Mouse (Mus musculus) thymus, adult 2 months (tissue): ENCODE data around the gene Olfr1381. TPM values are rescaled to one million over a fixed set of nuclear protein-coding genes. Genes with fewer than 3 reads are reported as not detected.
"Not testable (repeated sequence)": the region's sequence is repeated elsewhere in the genome, so short reads cannot be mapped to it uniquely, and the experiment has no call there.

ENCODE experiments used
- DNase-seq: peaks from one replicate; pipeline ENCODE4 v3.0.0; 2021
- H3K27ac ChIP-seq: fragments of 200-500 bp; 2 replicates; pipeline ENCODE4 v1.5.1; 2012; ENCODE audit warnings: low read length, control low read depth; ENCODE audit not compliant: control insufficient read depth, insufficient read depth
- H3K27me3 ChIP-seq: fragments of 200-500 bp; 2 replicates; pipeline ENCODE4 v1.6.1; 2012; ENCODE audit warnings: mild to moderate bottlenecking, low read length, moderate library complexity, mixed read lengths; ENCODE audit not compliant: control insufficient read depth, insufficient read depth
- H3K36me3 ChIP-seq: fragments of 200-500 bp; 2 replicates; pipeline ENCODE4 v1.6.1; 2012; ENCODE audit warnings: mild to moderate bottlenecking, low read length, moderate library complexity; ENCODE audit not compliant: control insufficient read depth, insufficient read depth
- H3K4me1 ChIP-seq: fragments of 200-500 bp; replicated peaks from 2 replicates; pipeline ENCODE4 v1.6.1; 2012; ENCODE audit warnings: low read length; ENCODE audit not compliant: control insufficient read depth, insufficient read depth
- H3K4me3 ChIP-seq: fragments of 200-500 bp; 2 replicates; pipeline ENCODE4 v1.5.1; 2012; ENCODE audit warnings: mild to moderate bottlenecking, low read length, control low read depth, moderate library complexity; ENCODE audit not compliant: control insufficient read depth, insufficient read depth
- CTCF ChIP-seq: fragments of 200-500 bp; IDR thresholded peaks from 2 replicates; pipeline ENCODE4 v1.5.1; 2012; ENCODE audit warnings: mild to moderate bottlenecking, control low read depth, low read length, moderate library complexity, borderline replicate concordance; ENCODE audit not compliant: control insufficient read depth, poor library complexity, insufficient read depth; ENCODE audit errors: extremely low read depth
- POLR2A ChIP-seq: fragments of 200-500 bp; IDR thresholded peaks from 2 replicates; pipeline ENCODE4 v1.6.1; 2012; ENCODE audit warnings: mild to moderate bottlenecking, low read length, control low read depth, moderate library complexity; ENCODE audit not compliant: control insufficient read depth, poor library complexity, insufficient read depth; ENCODE audit errors: extremely low read depth
- WGBS: fragments of 180-500 bp; shearing (Covaris S2); methylation state at CpG from one replicate; pipeline ENCODE4 v1.1.7; 2018; 5-methylcytosine and 5-hydroxymethylcytosine counted together
- polyA plus RNA-seq: library from polyadenylated mRNA; depleted of rRNA; stranded (reverse); fragments of >200 nt; gene quantifications from 2 replicates; pipeline ENCODE4 v1.2.3, GENCODE M21; 2012; rRNA removed

Olfr1381 gene
- not detected in 2 replicates for polyA plus RNA-seq

GRCm38 (mm10) chr11:49543149-49543548 is at the start of gene Olfr1381:
Gene Olfr1381, plus strand, starts transcription at chr11:49543449.
- H3K4me3 ChIP-seq, H3K36me3 ChIP-seq, H3K27ac ChIP-seq, H3K4me1 ChIP-seq, DNase-seq, H3K27me3 ChIP-seq: not testable (repeated sequence)
- 85% methylated on average over 3 of the region's 3 CpGs for WGBS

- no peaks in the 10 kb centered on the region for H3K27me3 ChIP-seq
- no peaks in the 10 kb centered on the region for H3K36me3 ChIP-seq
- WGBS: 69% methylated on average over 5 of the region's 5 CpGs
- DNase-seq: no peak
- no peak overlapping the region for H3K27ac ChIP-seq
- no peaks in the 10 kb centered on the region for H3K4me1 ChIP-seq
- no peak for TF ChIP-seq CTCF
- H3K4me3 ChIP-seq: no peak overlapping the region
Measured at GRCm38 (mm10) chr11:49518086-49518485, 25.2 kb upstream of the Olfr1381 start.

DNA sequence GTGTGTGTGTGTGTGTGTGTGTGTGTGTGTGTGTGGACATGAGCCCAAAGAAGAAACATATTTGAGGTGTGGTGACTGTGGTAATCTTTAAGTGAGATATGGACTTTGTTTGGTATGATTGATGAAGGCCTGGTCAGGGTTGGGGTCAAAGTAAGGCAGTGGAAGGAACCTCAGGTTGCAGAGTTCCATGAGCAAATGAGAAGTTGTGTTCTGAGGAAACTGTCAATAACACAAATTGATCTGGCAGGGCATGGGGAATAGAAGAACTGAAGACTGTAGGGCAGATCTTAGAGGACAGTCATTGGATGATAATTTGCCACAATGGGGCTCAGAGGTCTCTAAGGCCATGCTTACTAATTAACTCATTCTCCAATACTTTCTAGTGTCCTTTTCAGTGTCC is 23.9 kb upstream of the Olfr1381 start, which contains the start of gene Olfr1383:
Gene Olfr1383, plus strand, starts transcription at position 301 of the 400 bp plus-strand sequence.
- no peak for DNase-seq
- H3K36me3 ChIP-seq: no peaks in the 10 kb centered on the region
- H3K4me3 ChIP-seq: no peak within 1 kb of the TSS
- TF ChIP-seq POLR2A (no peak), CTCF (no peak)
- no peaks in the 10 kb centered on the region for H3K4me1 ChIP-seq
- H3K27me3 ChIP-seq: no peaks in the 10 kb centered on the region
- no peak within 1 kb of the TSS for H3K27ac ChIP-seq

DNA sequence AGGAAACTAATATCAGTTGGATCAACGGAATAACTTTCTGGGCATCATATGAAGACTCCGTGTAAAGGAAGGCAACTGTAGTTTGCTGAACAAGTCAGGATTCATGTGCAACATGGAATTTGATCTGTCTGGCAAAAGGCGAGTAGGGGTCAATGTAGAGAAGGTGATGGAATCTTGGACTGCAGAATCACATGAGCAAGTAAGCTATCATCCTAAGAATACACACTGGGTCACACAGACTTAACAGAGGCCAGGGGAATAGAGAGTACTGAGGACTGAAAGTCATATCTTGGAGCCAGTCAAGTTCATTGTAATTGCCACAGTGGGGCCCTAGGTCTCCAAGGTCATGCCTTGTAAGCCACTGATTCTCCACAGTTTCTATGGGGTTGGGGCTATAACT is 15.3 kb upstream of the Olfr1381 start, which contains the start of gene Olfr1382:
Gene Olfr1382, plus strand, starts transcription at position 301 of the 400 bp plus-strand sequence.
- DNase-seq: no peak
- H3K27ac ChIP-seq: no peak within 1 kb of the TSS
- no peak within 1 kb of the TSS for H3K4me3 ChIP-seq
- H3K36me3 ChIP-seq: no peaks in the 10 kb centered on the region
- 89% methylated on average over 3 of the region's 3 CpGs for WGBS
- no peaks in the 10 kb centered on the region for H3K4me1 ChIP-seq
- TF ChIP-seq POLR2A (no peak), CTCF (no peak)
- H3K27me3 ChIP-seq: no peaks in the 10 kb centered on the region

DNA sequence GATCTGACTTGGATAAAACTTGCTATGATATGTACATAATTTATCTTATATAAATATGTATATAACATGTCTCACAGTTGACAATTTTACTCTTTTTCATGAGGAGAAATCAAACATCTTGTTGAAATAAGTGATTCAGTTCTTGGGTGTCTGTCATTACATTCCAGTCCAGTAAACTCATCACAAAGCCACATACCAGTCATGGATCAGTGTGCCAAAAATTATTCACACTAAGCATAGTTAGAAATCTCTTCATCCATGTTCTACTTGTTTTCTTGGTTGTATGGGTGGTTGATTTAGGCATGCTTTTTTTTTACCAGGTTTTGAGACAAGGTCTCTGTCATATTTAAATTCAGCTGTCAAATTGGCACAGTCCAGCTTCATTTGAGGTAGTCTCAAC is 10.5 kb upstream of the Olfr1381 start:
- TF ChIP-seq CTCF: no peak
- no peak for TF ChIP-seq POLR2A
- Histone ChIP-seq H3K36me3 (no peaks in the 10 kb centered on the region), H3K27me3 (no peaks in the 10 kb centered on the region), H3K27ac (no peak overlapping the region), H3K4me1 (no peaks in the 10 kb centered on the region), H3K4me3 (no peak overlapping the region)
- DNase-seq: no peak

DNA sequence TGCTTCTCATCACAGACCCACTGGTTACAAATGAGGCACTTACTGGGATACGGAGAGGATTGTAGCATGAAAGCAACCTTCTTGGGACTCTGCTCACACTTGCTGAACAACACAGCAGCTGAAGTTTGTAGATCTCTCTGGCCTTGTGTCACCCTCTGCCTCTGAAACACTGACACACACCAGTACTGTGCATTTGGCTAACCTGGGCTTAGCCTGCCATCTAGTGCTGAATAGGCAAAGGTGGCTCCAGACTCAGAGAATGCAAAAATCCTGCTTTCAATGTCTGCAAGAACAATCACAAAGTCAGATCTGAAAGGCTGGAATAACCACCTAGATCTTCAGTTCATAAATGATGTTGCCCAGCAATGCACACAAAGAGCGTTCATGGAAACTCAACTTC is 6.6 kb upstream of the Olfr1381 start:
- not testable (repeated sequence) for H3K4me3 ChIP-seq, H3K27me3 ChIP-seq, DNase-seq, H3K36me3 ChIP-seq, H3K27ac ChIP-seq, H3K4me1 ChIP-seq
- WGBS: 94% methylated on average over 2 of the region's 2 CpGs

- not testable (repeated sequence) for DNase-seq, H3K36me3 ChIP-seq, H3K27me3 ChIP-seq, H3K4me3 ChIP-seq, H3K4me1 ChIP-seq, H3K27ac ChIP-seq
- 80% methylated on average over 3 of the region's 3 CpGs for WGBS
Measured at GRCm38 (mm10) chr11:49554033-49554432, 10.8 kb downstream of the Olfr1381 start.

GRCm38 (mm10) chr11:49556578-49556977 is 13.3 kb downstream of the Olfr1381 start, which contains the start of gene Olfr1380:
Gene Olfr1380, plus strand, starts transcription at chr11:49556878.
- not testable (repeated sequence) for H3K4me1 ChIP-seq, H3K27ac ChIP-seq, H3K4me3 ChIP-seq, H3K27me3 ChIP-seq, H3K36me3 ChIP-seq, DNase-seq
- 83% methylated on average over 5 of the region's 5 CpGs for WGBS

DNA sequence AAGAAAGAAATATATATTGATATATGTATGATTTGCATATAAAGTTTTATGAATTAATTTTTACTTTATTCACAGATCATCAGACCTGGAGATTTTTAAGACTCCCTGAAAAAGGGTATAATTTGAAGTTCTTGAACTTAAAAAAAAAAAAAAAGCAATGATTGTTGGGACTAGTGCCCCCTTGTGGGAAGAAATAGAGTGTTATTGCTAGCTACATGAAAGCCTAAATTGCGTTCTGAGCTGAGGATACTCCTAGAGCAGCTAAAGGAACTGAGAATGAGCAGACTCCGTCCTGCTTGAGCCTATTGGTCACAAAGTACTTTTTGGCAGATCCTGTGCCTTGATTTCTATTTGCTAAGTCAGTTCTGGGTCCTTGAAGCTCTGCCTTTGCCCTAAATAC is 31.8 kb downstream of the Olfr1381 start:
- not testable (repeated sequence) for H3K36me3 ChIP-seq, DNase-seq, H3K27ac ChIP-seq, H3K27me3 ChIP-seq, H3K4me3 ChIP-seq, H3K4me1 ChIP-seq
- 45% methylated on average over 2 of the region's 2 CpGs for WGBS

DNA sequence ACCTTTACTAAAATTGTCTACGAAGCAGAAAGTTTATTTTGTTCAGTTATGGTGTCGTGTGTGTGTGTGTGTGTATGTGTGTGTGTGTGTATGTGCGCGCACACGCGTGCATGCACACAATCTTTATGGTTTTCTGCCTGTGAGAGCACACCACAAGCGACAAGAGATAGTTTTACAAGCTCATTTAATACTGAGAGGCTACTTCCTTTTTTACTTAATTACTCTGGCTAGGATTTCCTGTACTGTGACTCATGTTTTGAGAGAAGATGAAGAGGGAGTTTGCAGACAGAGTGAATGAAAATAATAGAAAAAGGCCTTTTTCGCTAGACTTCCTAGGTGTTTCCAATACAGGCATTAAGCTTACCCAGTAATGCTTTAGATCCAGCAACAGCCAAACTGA is 37.2 kb downstream of the Olfr1381 start:
- 12% methylated on average over 8 of the region's 8 CpGs for WGBS
- H3K4me1 ChIP-seq, H3K4me3 ChIP-seq: not testable (repeated sequence)

More for the DNA sequence above, 37.2 kb downstream of the Olfr1381 start:
- not testable (repeated sequence) for H3K27ac ChIP-seq, H3K36me3 ChIP-seq, DNase-seq, H3K27me3 ChIP-seq
